Mouse (Mus musculus) olfactory bulb, adult 2 months (tissue): ENCODE data around the gene Cwc22. TPM values are rescaled to one million over a fixed set of nuclear protein-coding genes. Genes with fewer than 3 reads are reported as not detected.
A peak's percentile ranks its signal among the peaks of the same experiment; 100 is the strongest.

Experiments
- H3K27ac ChIP-seq: fragments of 200-500 bp; 2 replicates; pipeline ENCODE4 v1.5.1; 2012; ENCODE audit warnings: low read depth, low read length; ENCODE audit not compliant: insufficient read depth
- H3K4me1 ChIP-seq: fragments of 200-500 bp; 2 replicates; pipeline ENCODE4 v1.6.1; 2012; ENCODE audit warnings: low read length; ENCODE audit not compliant: control insufficient read depth, insufficient read depth
- H3K4me3 ChIP-seq: fragments of 200-500 bp; 2 replicates; pipeline ENCODE4 v1.5.1; 2012; ENCODE audit warnings: mild to moderate bottlenecking, low read depth, low read length, moderate library complexity; ENCODE audit not compliant: insufficient read depth
- CTCF ChIP-seq: fragments of 200-500 bp; IDR thresholded peaks from 2 replicates; pipeline ENCODE4 v1.5.1; 2012; ENCODE audit warnings: low read depth, mild to moderate bottlenecking, low read length, moderate library complexity; ENCODE audit not compliant: insufficient read depth
- POLR2A ChIP-seq: fragments of 200-500 bp; IDR thresholded peaks from 2 replicates; pipeline ENCODE4 v1.6.1; 2012; ENCODE audit warnings: mild to moderate bottlenecking, low read depth, low read length, moderate library complexity; ENCODE audit not compliant: insufficient read depth
- WGBS: fragments of 180-500 bp; shearing (Covaris S2); methylation state at CpG from one replicate; pipeline ENCODE4 v1.1.7; 2018; 5-methylcytosine and 5-hydroxymethylcytosine counted together
- polyA plus RNA-seq: library from polyadenylated mRNA; stranded (reverse); fragments of >200 nt; gene quantifications from 2 replicates; pipeline ENCODE4 v1.2.4, GENCODE M21; 2012; ENCODE audit warnings: low replicate concordance; ENCODE audit not compliant: missing spikeins, insufficient read depth, insufficient read length

Cwc22 gene
- not detected in 2 replicates for polyA plus RNA-seq

DNA sequence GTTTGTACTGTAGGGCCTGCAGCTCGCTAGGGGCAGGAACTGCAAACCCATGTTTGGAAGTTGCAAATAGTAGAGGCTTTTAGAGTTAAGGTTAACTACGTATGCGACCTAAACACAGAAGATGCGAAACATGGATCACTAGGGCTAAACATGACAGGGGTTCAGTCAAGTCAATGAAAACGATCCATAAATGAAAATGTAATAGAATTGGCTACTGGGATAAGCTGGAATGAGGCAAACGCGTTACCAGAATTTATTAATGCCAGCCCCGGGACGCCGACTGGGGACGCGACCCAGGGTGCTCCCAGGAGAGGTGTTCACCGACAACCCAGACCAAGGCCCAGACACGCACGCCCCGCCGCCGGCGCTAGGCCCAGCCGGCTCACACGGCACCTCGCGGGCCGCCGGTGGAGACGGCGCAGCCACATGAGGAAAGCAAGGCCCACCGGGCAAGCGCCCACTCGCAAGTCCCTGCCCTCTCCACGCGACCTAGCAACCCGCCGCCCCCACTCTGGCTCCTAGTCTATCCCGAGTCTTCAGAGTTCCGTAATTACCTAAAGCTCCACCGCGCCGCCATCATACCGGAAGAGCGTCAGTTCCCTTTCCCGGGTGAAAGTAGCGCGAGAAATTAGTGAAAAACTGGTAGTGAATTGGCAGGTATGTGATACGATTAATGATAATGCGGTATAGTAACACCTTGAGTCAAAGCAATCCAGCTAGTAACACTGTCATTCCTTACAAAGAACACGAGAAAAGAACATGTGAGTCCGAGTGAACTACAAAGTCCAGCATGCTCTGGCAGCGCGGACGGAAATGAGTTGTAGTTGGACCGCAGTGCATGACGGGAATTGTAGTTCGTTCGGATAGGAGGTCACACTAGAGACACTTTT lies at the start of gene Cwc22:
TSS of gene Cwc22 (minus strand) at position 780 of the 890 bp plus-strand sequence.
- Histone ChIP-seq H3K27ac (peak within 1 kb of the TSS; percentile 70), H3K4me1 (no peaks in the 10 kb centered on the region), H3K4me3 (peak within 1 kb of the TSS; percentile 68)
- no peak for TF ChIP-seq CTCF
- TF ChIP-seq POLR2A = no peak
- WGBS = under 1% methylated on average over 55 of the region's 55 CpGs

DNA sequence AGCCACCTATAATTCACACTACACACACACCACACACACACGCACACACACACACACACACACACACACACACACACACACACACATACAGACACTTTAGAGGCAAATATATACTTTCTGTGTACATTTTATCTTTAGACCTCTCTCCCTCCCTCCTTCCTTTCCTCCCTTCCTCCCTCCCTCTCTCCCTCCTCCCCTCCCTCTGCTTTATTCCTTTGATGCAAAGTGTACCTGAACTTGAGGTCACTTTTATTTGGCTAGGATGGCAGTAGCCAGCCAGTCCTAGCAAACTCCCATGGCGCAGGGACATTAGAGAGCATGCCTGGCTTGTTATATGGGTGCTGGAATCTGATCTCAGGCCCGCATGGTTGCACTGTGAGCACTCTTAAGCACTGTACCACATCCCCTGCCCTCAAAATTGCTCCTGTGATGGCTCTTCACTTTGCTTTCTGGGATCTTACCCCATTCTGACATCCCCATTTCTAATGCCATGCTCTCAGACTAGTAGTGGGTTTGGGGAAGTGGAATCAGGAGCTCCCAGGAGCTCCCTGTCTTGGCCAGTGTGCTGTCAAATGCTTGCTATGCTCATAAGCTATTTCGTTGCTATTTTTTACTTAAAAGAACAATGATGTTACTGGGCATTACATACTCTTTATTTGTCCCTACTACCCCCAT lies 47.7 kb upstream of the Cwc22 start:
- Histone ChIP-seq H3K4me1 (no peaks in the 10 kb centered on the region), H3K4me3 (no peak overlapping the region), H3K27ac (no peak overlapping the region)
- TF ChIP-seq POLR2A = no peak
- TF ChIP-seq CTCF = no peak
- WGBS = 80% methylated on average over 4 of the region's 4 CpGs

- WGBS = 83% methylated on average over 3 of the region's 3 CpGs
- TF ChIP-seq CTCF = no peak
- no peak for TF ChIP-seq POLR2A
- no peaks in the 10 kb centered on the region for H3K4me1 ChIP-seq
- H3K27ac ChIP-seq = no peak overlapping the region
- no peak overlapping the region for H3K4me3 ChIP-seq
Measured at GRCm38 (mm10) chr2:77992951-77993604, 46.9 kb upstream of the Cwc22 start.

DNA sequence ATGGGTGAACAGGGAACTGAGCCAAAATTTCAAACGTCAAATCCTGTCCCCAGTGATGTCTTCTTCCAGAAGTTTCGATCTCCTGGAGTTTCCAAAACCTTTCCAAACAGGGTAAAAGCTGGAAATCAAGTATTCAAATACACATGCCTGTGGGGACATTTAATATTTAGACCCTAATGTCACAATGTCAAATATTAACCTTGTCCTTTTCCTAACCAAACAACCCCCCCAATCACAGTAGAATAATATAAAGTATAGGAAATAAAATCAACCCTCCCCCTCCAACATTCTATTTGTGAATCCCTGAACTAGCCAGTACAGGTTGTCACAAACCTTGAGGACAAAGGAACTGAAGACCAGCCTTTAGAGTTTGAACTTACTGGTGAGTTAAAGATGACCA lies 44.6 kb upstream of the Cwc22 start:
- no peak for TF ChIP-seq CTCF
- TF ChIP-seq POLR2A = no peak
- no peak overlapping the region for H3K4me3 ChIP-seq
- H3K4me1 ChIP-seq = no peaks in the 10 kb centered on the region
- no peak overlapping the region for H3K27ac ChIP-seq
- 59% methylated on average over 2 of the region's 2 CpGs for WGBS

GRCm38 (mm10) chr2:77990121-77990520 lies 43.9 kb upstream of the Cwc22 start:
- Histone ChIP-seq H3K4me1 (no peaks in the 10 kb centered on the region), H3K27ac (no peak overlapping the region), H3K4me3 (no peak overlapping the region)
- TF ChIP-seq POLR2A (no peak), CTCF (no peak)

- WGBS = 74% methylated on average over 1 of the region's 1 CpGs
- TF ChIP-seq CTCF (no peak), POLR2A (no peak)
- Histone ChIP-seq H3K27ac (no peak overlapping the region), H3K4me3 (no peak overlapping the region), H3K4me1 (no peaks in the 10 kb centered on the region)
Measured at GRCm38 (mm10) chr2:77989390-77989789, 43.2 kb upstream of the Cwc22 start.

- Histone ChIP-seq H3K4me1 (no peaks in the 10 kb centered on the region), H3K4me3 (no peak overlapping the region), H3K27ac (no peak overlapping the region)
- TF ChIP-seq POLR2A = no peak
- no peak for TF ChIP-seq CTCF
- 76% methylated on average over 2 of the region's 2 CpGs for WGBS
Measured at GRCm38 (mm10) chr2:77985991-77986730, 40.0 kb upstream of the Cwc22 start.

DNA sequence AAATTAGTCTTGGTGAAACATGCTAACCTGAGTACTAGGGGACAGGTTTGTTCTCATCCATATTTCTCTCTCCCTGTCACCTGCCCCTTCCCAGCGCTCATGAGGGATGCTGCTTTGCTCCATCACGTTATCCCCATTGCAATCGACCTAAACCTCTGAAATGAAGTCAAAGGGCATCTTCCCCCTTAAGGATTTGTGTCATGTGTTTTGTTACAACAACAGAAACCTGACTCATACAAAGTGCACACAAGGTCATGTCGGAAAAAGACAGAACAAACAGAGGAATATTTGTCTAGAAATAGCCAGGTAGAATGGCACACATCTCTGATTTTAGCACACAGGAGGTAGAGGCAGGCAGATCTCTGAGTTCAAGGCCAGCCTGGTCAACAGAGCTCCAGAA lies 38.0 kb upstream of the Cwc22 start:
- TF ChIP-seq POLR2A (no peak), CTCF (no peak)
- H3K4me1 ChIP-seq = no peaks in the 10 kb centered on the region
- no peak overlapping the region for H3K4me3 ChIP-seq
- 81% methylated on average over 4 of the region's 4 CpGs for WGBS
- no peak overlapping the region for H3K27ac ChIP-seq
